Mouse (Mus musculus) heart, embryonic 16.5 days (tissue): Measurements from ENCODE around the gene Ubr4. TPM values are rescaled to one million over a fixed set of nuclear protein-coding genes. Genes with fewer than 3 reads are reported as not detected.

ENCODE experiments used
- ATAC-seq: fragments of 200-750 bp; cut with Nextera tagmentation; replicated peaks from 2 replicates; pipeline ENCODE4 v1.8.0; 2017; ENCODE audit warnings: moderate number of reproducible peaks; ENCODE audit not compliant: insufficient read depth, low FRiP score; ENCODE audit errors: extremely low read depth
- H3K27ac ChIP-seq: fragments of 300-500 bp; sonication (generic); 2 replicates; pipeline ENCODE4 v1.5.1; 2014; ENCODE audit warnings: mild to moderate bottlenecking, low read length, control low read depth, moderate library complexity
- H3K27me3 ChIP-seq: fragments of 300-500 bp; sonication (generic); 2 replicates; pipeline ENCODE4 v1.6.1; 2014; ENCODE audit warnings: low read length, mixed read lengths; ENCODE audit not compliant: control insufficient read depth, insufficient read depth
- H3K36me3 ChIP-seq: fragments of 300-500 bp; sonication (generic); 2 replicates; pipeline ENCODE4 v1.6.1; 2014; ENCODE audit not compliant: control insufficient read depth, insufficient read depth
- H3K4me1 ChIP-seq: fragments of 300-500 bp; sonication (generic); 2 replicates; pipeline ENCODE4 v1.6.1; 2014; ENCODE audit warnings: low read length, mixed read lengths; ENCODE audit not compliant: control insufficient read depth, insufficient read depth
- H3K4me2 ChIP-seq: fragments of 300-500 bp; sonication (generic); 2 replicates; pipeline ENCODE4 v1.6.1; 2014; ENCODE audit warnings: low read depth, mild to moderate bottlenecking, control low read depth, low read length
- H3K4me3 ChIP-seq: fragments of 300-500 bp; sonication (generic); 2 replicates; pipeline ENCODE4 v1.5.1; 2014; ENCODE audit warnings: mild to moderate bottlenecking, control low read depth, low read length
- H3K9ac ChIP-seq: fragments of 300-500 bp; sonication (generic); 2 replicates; pipeline ENCODE4 v1.6.1; 2014; ENCODE audit warnings: low read length, control low read depth
- H3K9me3 ChIP-seq: fragments of 300-500 bp; sonication (generic); replicated peaks from 2 replicates; pipeline ENCODE4 v1.6.1; 2016; ENCODE audit warnings: low read length; ENCODE audit not compliant: control insufficient read depth
- WGBS: fragments of 180-500 bp; shearing (Covaris S2); extraction: QIAGEN DNeasy Blood & Tissue Kit; methylation state at CpG from one replicate; pipeline ENCODE4 v1.1.7; 2014; 5-methylcytosine and 5-hydroxymethylcytosine counted together
- polyA plus RNA-seq: library from polyadenylated mRNA; unstranded; fragments of >200 nt; fragmentation: Nextera tagmentation; extraction: Ambion mirVana; gene quantifications from 2 replicates; pipeline ENCODE4 v1.2.1, GENCODE M21; 2015

The Ubr4 gene
- polyA plus RNA-seq, 1 experiment from 2014 or later: 58.0 TPM

- WGBS: 50% methylated on average over 15 of the region's 15 CpGs
- Histone ChIP-seq H3K4me3 (no peak overlapping the region), H3K4me2 (no peak overlapping the region), H3K9ac (peak overlapping the region; percentile 3; the same call in 1 of the 2 replicates), H3K27me3 (no peaks in the 10 kb centered on the region), H3K9me3 (no peaks in the 10 kb centered on the region), H3K4me1 (peaks cover 31% of the 10 kb centered on the region), H3K27ac (peak overlapping the region; percentile 88), H3K36me3 (peaks cover 72% of the 10 kb centered on the region)
- ATAC-seq: peak; percentile 59
Measured at GRCm38 (mm10) chr4:139432966-139433765, 80.8 kb downstream of the Ubr4 start.

- Histone ChIP-seq H3K27ac (no peak overlapping the region), H3K36me3 (peaks cover 86% of the 10 kb centered on the region), H3K9ac (no peak overlapping the region), H3K4me3 (no peak overlapping the region), H3K9me3 (no peaks in the 10 kb centered on the region), H3K4me2 (no peak overlapping the region), H3K27me3 (no peaks in the 10 kb centered on the region), H3K4me1 (no peaks in the 10 kb centered on the region)
- no peak for ATAC-seq
- 79% methylated on average over 5 of the region's 5 CpGs for WGBS
Measured at GRCm38 (mm10) chr4:139441244-139441643, 88.8 kb downstream of the Ubr4 start.

- Histone ChIP-seq H3K27ac (no peak overlapping the region), H3K36me3 (peaks cover 86% of the 10 kb centered on the region), H3K4me3 (no peak overlapping the region), H3K27me3 (no peaks in the 10 kb centered on the region), H3K9ac (no peak overlapping the region), H3K9me3 (no peaks in the 10 kb centered on the region), H3K4me1 (no peaks in the 10 kb centered on the region), H3K4me2 (no peak overlapping the region)
- no peak for ATAC-seq
- 78% methylated on average over 4 of the region's 4 CpGs for WGBS
Measured at GRCm38 (mm10) chr4:139441806-139442205, 89.4 kb downstream of the Ubr4 start.

- 87% methylated on average over 15 of the region's 15 CpGs for WGBS
- no peak for ATAC-seq
Measured at GRCm38 (mm10) chr4:139442391-139443355, 90.3 kb downstream of the Ubr4 start.

GRCm38 (mm10) chr4:139444315-139444714, 91.9 kb downstream of the Ubr4 start:
- H3K27me3 ChIP-seq: no peaks in the 10 kb centered on the region
- no peak overlapping the region for H3K27ac ChIP-seq
- H3K4me1 ChIP-seq: no peaks in the 10 kb centered on the region
- WGBS: 95% methylated on average over 10 of the region's 10 CpGs
- no peak overlapping the region for H3K9ac ChIP-seq
- peaks cover 88% of the 10 kb centered on the region for H3K36me3 ChIP-seq
- H3K9me3 ChIP-seq: no peaks in the 10 kb centered on the region
- H3K4me3 ChIP-seq: no peak overlapping the region
- no peak overlapping the region for H3K4me2 ChIP-seq
- ATAC-seq: no peak

More at GRCm38 (mm10) chr4:139442391-139443355, 90.3 kb downstream of the Ubr4 start:
- Histone ChIP-seq H3K9me3 (no peaks in the 10 kb centered on the region), H3K36me3 (peaks cover 86% of the 10 kb centered on the region), H3K27ac (no peak overlapping the region), H3K27me3 (no peaks in the 10 kb centered on the region), H3K9ac (no peak overlapping the region), H3K4me3 (no peak overlapping the region), H3K4me1 (no peaks in the 10 kb centered on the region), H3K4me2 (no peak overlapping the region)

GRCm38 (mm10) chr4:139446176-139446575, 93.8 kb downstream of the Ubr4 start:
- Histone ChIP-seq H3K27me3 (no peaks in the 10 kb centered on the region), H3K9me3 (no peaks in the 10 kb centered on the region), H3K4me1 (no peaks in the 10 kb centered on the region), H3K4me2 (no peak overlapping the region), H3K27ac (no peak overlapping the region), H3K4me3 (no peak overlapping the region), H3K9ac (no peak overlapping the region), H3K36me3 (peaks cover 90% of the 10 kb centered on the region)
- no peak for ATAC-seq
- 78% methylated on average over 2 of the region's 2 CpGs for WGBS

GRCm38 (mm10) chr4:139446731-139447675, 94.6 kb downstream of the Ubr4 start:
- WGBS: 61% methylated on average over 11 of the region's 11 CpGs
- H3K27ac ChIP-seq: no peak overlapping the region
- no peak for ATAC-seq

GRCm38 (mm10) chr4:139452944-139453700, 100.7 kb downstream of the Ubr4 start:
- no peaks in the 10 kb centered on the region for H3K27me3 ChIP-seq
- no peaks in the 10 kb centered on the region for H3K9me3 ChIP-seq
- no peak overlapping the region for H3K4me2 ChIP-seq
- peaks cover 78% of the 10 kb centered on the region for H3K36me3 ChIP-seq
- H3K4me1 ChIP-seq: peaks cover 3% of the 10 kb centered on the region; the same call in 1 of the 2 replicates
- 90% methylated on average over 8 of the region's 8 CpGs for WGBS
- H3K4me3 ChIP-seq: no peak overlapping the region
- H3K9ac ChIP-seq: no peak overlapping the region
- H3K27ac ChIP-seq: no peak overlapping the region
- ATAC-seq: no peak

More at GRCm38 (mm10) chr4:139446731-139447675, 94.6 kb downstream of the Ubr4 start:
- H3K4me2 ChIP-seq: no peak overlapping the region
- peaks cover 88% of the 10 kb centered on the region for H3K36me3 ChIP-seq
- H3K9ac ChIP-seq: no peak overlapping the region
- H3K9me3 ChIP-seq: no peaks in the 10 kb centered on the region
- no peaks in the 10 kb centered on the region for H3K4me1 ChIP-seq
- H3K27me3 ChIP-seq: no peaks in the 10 kb centered on the region
- no peak overlapping the region for H3K4me3 ChIP-seq
